Mouse (Mus musculus): ENCODE measurements around the gene Drd4. TPM values are rescaled to one million over a fixed set of nuclear protein-coding genes. Genes with fewer than 3 reads are reported as not detected.

The Drd4 gene
- total and polyA plus RNA-seq, 2 experiments from 2014 or later: 0.07 TPM; not detected in 1

GRCm38 (mm10) chr7:141293852-141294471 is 2.2 kb downstream of the Drd4 start:
- DNase-seq (ENCODE audit: low spot score) (no peak), ATAC-seq (ENCODE audit: insufficient read depth, low read depth) (no peak)

GRCm38 (mm10) chr7:141294479-141294878 is 2.7 kb downstream of the Drd4 start:
- ATAC-seq (ENCODE audit: insufficient read depth, low read depth) (no peak), DNase-seq (ENCODE audit: low spot score) (no peak)
- Histone ChIP-seq H3K9me3 (replicated peaks; ENCODE audit: control insufficient read depth, low read length) (no peaks in the 10 kb centered on the region), H3K36me3 (replicated peaks; ENCODE audit: control insufficient read depth, insufficient read depth, low read length) (peaks cover 16% of the 10 kb centered on the region), H3K27me3 (ENCODE audit: control insufficient read depth, insufficient read depth, low read length) (peaks cover 54% of the 10 kb centered on the region), H3K4me2 (ENCODE audit: low read depth, low read length) (peak overlapping the region; percentile 64), H3K4me1 (ENCODE audit: control insufficient read depth, insufficient read depth) (peaks cover 15% of the 10 kb centered on the region), H3K9ac (replicated peaks; ENCODE audit: low read depth, low read length) (no peak overlapping the region), H3K27ac (ENCODE audit: low read depth) (no peak overlapping the region), H3K4me3 (ENCODE audit: low read depth, low read length) (peak overlapping the region; percentile 43)
- 4% methylated on average over 21 of the region's 22 CpGs for WGBS
- TF ChIP-seq CTCF (IDR thresholded peaks at IDR 0.05; ENCODE audit: low read depth) (no peak), EP300 (IDR thresholded peaks at IDR 0.05; ENCODE audit: low read depth) (no peak)

More at GRCm38 (mm10) chr7:141293852-141294471, 2.2 kb downstream of the Drd4 start:
- H3K4me1 ChIP-seq (ENCODE audit: control insufficient read depth, insufficient read depth): peaks cover 15% of the 10 kb centered on the region
- peak overlapping the region; percentile 64 for H3K4me2 ChIP-seq (ENCODE audit: low read depth, low read length)
- no peak for TF ChIP-seq EP300 (IDR thresholded peaks at IDR 0.05; ENCODE audit: low read depth)
- no peak for TF ChIP-seq CTCF (IDR thresholded peaks at IDR 0.05; ENCODE audit: low read depth)
- H3K4me3 ChIP-seq (ENCODE audit: low read depth, low read length): peak overlapping the region; percentile 43
- no peaks in the 10 kb centered on the region for H3K9me3 ChIP-seq (replicated peaks; ENCODE audit: control insufficient read depth, low read length)
- WGBS: under 1% methylated on average over 52 of the region's 53 CpGs
- H3K27ac ChIP-seq (ENCODE audit: low read depth): no peak overlapping the region
- peaks cover 11% of the 10 kb centered on the region for H3K36me3 ChIP-seq (replicated peaks; ENCODE audit: control insufficient read depth, insufficient read depth, low read length)
- peaks cover 54% of the 10 kb centered on the region for H3K27me3 ChIP-seq (ENCODE audit: control insufficient read depth, insufficient read depth, low read length)
- H3K9ac ChIP-seq (replicated peaks; ENCODE audit: low read depth, low read length): no peak overlapping the region; the same call in 1 of the 2 replicates

- peaks cover 41% of the 10 kb centered on the region for H3K36me3 ChIP-seq (replicated peaks; ENCODE audit: control insufficient read depth, insufficient read depth, low read length)
- no peak for TF ChIP-seq CTCF (IDR thresholded peaks at IDR 0.05; ENCODE audit: low read depth)
- TF ChIP-seq EP300 (IDR thresholded peaks at IDR 0.05; ENCODE audit: low read depth): no peak
- no peak overlapping the region for H3K9ac ChIP-seq (replicated peaks; ENCODE audit: low read depth, low read length)
- peaks cover 28% of the 10 kb centered on the region for H3K27me3 ChIP-seq (ENCODE audit: control insufficient read depth, insufficient read depth, low read length)
- no peak overlapping the region for H3K4me3 ChIP-seq (ENCODE audit: low read depth, low read length)
- H3K4me2 ChIP-seq (ENCODE audit: low read depth, low read length): no peak overlapping the region
- no peaks in the 10 kb centered on the region for H3K9me3 ChIP-seq (replicated peaks; ENCODE audit: control insufficient read depth, low read length)
- no peak overlapping the region for H3K27ac ChIP-seq (ENCODE audit: low read depth)
- 69% methylated on average over 3 of the region's 3 CpGs for WGBS
- no peak for ATAC-seq (ENCODE audit: insufficient read depth, low read depth)
- DNase-seq (ENCODE audit: low spot score): no peak
- peaks cover 10% of the 10 kb centered on the region for H3K4me1 ChIP-seq (ENCODE audit: control insufficient read depth, insufficient read depth)
These were observed 6.3 kb downstream of the Drd4 start for GRCm38 (mm10) chr7:141297926-141298650.

GRCm38 (mm10) chr7:141299175-141299574 is 7.4 kb downstream of the Drd4 start:
- H3K36me3 ChIP-seq (replicated peaks; ENCODE audit: control insufficient read depth, insufficient read depth, low read length): peaks cover 44% of the 10 kb centered on the region
- DNase-seq (ENCODE audit: low spot score) (no peak), ATAC-seq (ENCODE audit: insufficient read depth, low read depth) (no peak)
- H3K4me2 ChIP-seq (ENCODE audit: low read depth, low read length): no peak overlapping the region
- no peak overlapping the region for H3K9ac ChIP-seq (replicated peaks; ENCODE audit: low read depth, low read length)
- no peak overlapping the region for H3K27ac ChIP-seq (ENCODE audit: low read depth)
- TF ChIP-seq EP300 (IDR thresholded peaks at IDR 0.05; ENCODE audit: low read depth): no peak
- TF ChIP-seq CTCF (IDR thresholded peaks at IDR 0.05; ENCODE audit: low read depth): no peak
- H3K27me3 ChIP-seq (ENCODE audit: control insufficient read depth, insufficient read depth, low read length): peaks cover 17% of the 10 kb centered on the region
- 95% methylated on average over 8 of the region's 8 CpGs for WGBS
- H3K9me3 ChIP-seq (replicated peaks; ENCODE audit: control insufficient read depth, low read length): no peaks in the 10 kb centered on the region
- 0 out of 2 replicates have a peak, but pooled peaks cover 4% of the 10 kb centered on the region for H3K4me1 ChIP-seq (ENCODE audit: control insufficient read depth, insufficient read depth)
- no peak overlapping the region for H3K4me3 ChIP-seq (ENCODE audit: low read depth, low read length)

- no peaks in the 10 kb centered on the region for H3K27me3 ChIP-seq (ENCODE audit: control insufficient read depth, insufficient read depth, low read length)
- H3K9ac ChIP-seq (replicated peaks; ENCODE audit: low read depth, low read length): no peak overlapping the region
- peaks cover 63% of the 10 kb centered on the region for H3K36me3 ChIP-seq (replicated peaks; ENCODE audit: control insufficient read depth, insufficient read depth, low read length)
- H3K4me2 ChIP-seq (ENCODE audit: low read depth, low read length): no peak overlapping the region
- no peak for TF ChIP-seq EP300 (IDR thresholded peaks at IDR 0.05; ENCODE audit: low read depth)
- no peak for TF ChIP-seq CTCF (IDR thresholded peaks at IDR 0.05; ENCODE audit: low read depth)
- DNase-seq (ENCODE audit: low spot score) (no peak), ATAC-seq (ENCODE audit: insufficient read depth, low read depth) (no peak)
- H3K27ac ChIP-seq (ENCODE audit: low read depth): no peak overlapping the region
- H3K4me3 ChIP-seq (ENCODE audit: low read depth, low read length): no peak overlapping the region
- 97% methylated on average over 9 of the region's 9 CpGs for WGBS
- H3K9me3 ChIP-seq (replicated peaks; ENCODE audit: control insufficient read depth, low read length): no peaks in the 10 kb centered on the region
- H3K4me1 ChIP-seq (ENCODE audit: control insufficient read depth, insufficient read depth): no peaks in the 10 kb centered on the region
These were observed 9.6 kb downstream of the Drd4 start for GRCm38 (mm10) chr7:141301386-141301785.
